ENCODE assay signal across 9 mouse cellular contexts in genomic region chr3:26331177-26332061, GRCm38 (mm10). TPM values are rescaled to one million over a fixed set of nuclear protein-coding genes. Genes with fewer than 3 reads are reported as not detected.
DNase-seq lines count a peak whose midpoint lies in the region; ATAC-seq and TF ChIP-seq lines count a peak whose summit lies in the region.
"Had no signal": no experiment of that assay in that cellular context is flagged by ENCODE, and none has a peak within 500 bp of the region (broad histone marks: within the 10 kb centered on the region; RNA-seq: fewer than 3 reads in every experiment).

No protein-coding gene starts in this region.

- no peaks in the 10 kb centered on the region for H3K36me3 ChIP-seq in kidney, adult 2 months (ENCODE audit: control insufficient read depth, insufficient read depth, low read length)
- no peaks in the 10 kb centered on the region for H3K36me3 ChIP-seq in forebrain, embryonic 13.5 days (ENCODE audit: poor library complexity, severe bottlenecking)
- no peaks in the 10 kb centered on the region for H3K36me3 ChIP-seq in midbrain, embryonic 10.5 days
- no peaks in the 10 kb centered on the region for H3K36me3 ChIP-seq in stomach, postnatal 0 days (ENCODE audit: control insufficient read depth, insufficient read depth, low read length)

- H3K27me3 ChIP-seq in kidney, adult 2 months (replicated peaks; ENCODE audit: control insufficient read depth, insufficient read depth, low read length): no peaks in the 10 kb centered on the region; the same call in 1 of the 2 replicates
- peaks cover 13% of the 10 kb centered on the region; the same call in 1 of the 2 replicates for H3K27me3 ChIP-seq in forebrain, embryonic 13.5 days
- peaks cover 70% of the 10 kb centered on the region for H3K27me3 ChIP-seq in midbrain, embryonic 10.5 days (ENCODE audit: low read depth, poor library complexity, severe bottlenecking)
- peaks cover 7% of the 10 kb centered on the region; the same call in 1 of the 2 replicates for H3K27me3 ChIP-seq in stomach, postnatal 0 days (ENCODE audit: control insufficient read depth, insufficient read depth, low read length)

- H3K9ac ChIP-seq in forebrain, embryonic 13.5 days: peak overlapping the region; percentile 77
- H3K9ac ChIP-seq in stomach, postnatal 0 days (ENCODE audit: low read length): peak overlapping the region; percentile 47

- 1% methylated on average over 60 of the region's 60 CpGs for WGBS in kidney, adult 2 months
- under 1% methylated on average over 59 of the region's 60 CpGs for WGBS in forebrain, embryonic 13.5 days
- under 1% methylated on average over 60 of the region's 60 CpGs for WGBS in midbrain, embryonic 10.5 days
- WGBS in stomach, postnatal 0 days: 1% methylated on average over 60 of the region's 60 CpGs

- peak; percentile 78 for ATAC-seq in forebrain, embryonic 13.5 days
- 0 out of 2 replicates have a peak, but pooled peaks have one; percentile 42 for ATAC-seq in stomach, postnatal 0 days (ENCODE audit: low FRiP score, low TSS enrichment)

- TF ChIP-seq CTCF in kidney, adult 2 months (conservative IDR thresholded peaks at IDR 0.05; ENCODE audit: insufficient read depth, insufficient read length, low read depth, low read length): no peak
- TF ChIP-seq CTCF in layer of hippocampus, adult 2 months (conservative IDR thresholded peaks at IDR 0.05): peak; percentile 35
- TF ChIP-seq CTCF in stomach, postnatal 0 days (IDR thresholded peaks at IDR 0.05; ENCODE audit: low read depth): peak; percentile 27

- no peak for TF ChIP-seq EP300 in stomach, postnatal 0 days (optimal IDR thresholded peaks at IDR 0.05)

- H3K9me3 ChIP-seq in forebrain, embryonic 13.5 days (replicated peaks): no peaks in the 10 kb centered on the region
- no peaks in the 10 kb centered on the region for H3K9me3 ChIP-seq in midbrain, embryonic 10.5 days (replicated peaks)
- no peaks in the 10 kb centered on the region for H3K9me3 ChIP-seq in stomach, postnatal 0 days (ENCODE audit: control insufficient read depth, low read length)

- no peak overlapping the region for H3K27ac ChIP-seq in kidney, adult 2 months (ENCODE audit: insufficient read depth, low read depth, low read length)
- H3K27ac ChIP-seq in forebrain, embryonic 13.5 days: peak overlapping the region; percentile 75
- H3K27ac ChIP-seq in layer of hippocampus, adult 2 months: peak overlapping the region; percentile 89
- peak overlapping the region; percentile 88 for H3K27ac ChIP-seq in midbrain, embryonic 10.5 days (replicated peaks)
- no peak overlapping the region for H3K27ac ChIP-seq in stomach, postnatal 0 days (replicated peaks)

- peak overlapping the region; percentile 94 for H3K4me2 ChIP-seq in forebrain, embryonic 13.5 days
- peak overlapping the region; percentile 65 for H3K4me2 ChIP-seq in stomach, postnatal 0 days (replicated peaks; ENCODE audit: low read depth)

- H3K4me3 ChIP-seq in kidney, adult 2 months (ENCODE audit: insufficient read depth, low read depth, low read length): peak overlapping the region; percentile 17; the same call in 1 of the 2 replicates
- H3K4me3 ChIP-seq in forebrain, embryonic 13.5 days: peak overlapping the region; percentile 70
- H3K4me3 ChIP-seq in layer of hippocampus, adult 2 months: peak overlapping the region; percentile 73
- peak overlapping the region; percentile 78 for H3K4me3 ChIP-seq in midbrain, embryonic 10.5 days
- peak overlapping the region; percentile 41 for H3K4me3 ChIP-seq in stomach, postnatal 0 days (ENCODE audit: low read depth, low read length)
- H3K4me3 ChIP-seq: megakaryocyte, embryonic 14.5 days had no signal

- no peaks in the 10 kb centered on the region for H3K4me1 ChIP-seq in kidney, adult 2 months (ENCODE audit: control insufficient read depth, insufficient read depth, low read length)
- peaks cover 12% of the 10 kb centered on the region for H3K4me1 ChIP-seq in forebrain, embryonic 13.5 days
- H3K4me1 ChIP-seq in midbrain, embryonic 10.5 days: peaks cover 23% of the 10 kb centered on the region
- no peaks in the 10 kb centered on the region for H3K4me1 ChIP-seq in stomach, postnatal 0 days (replicated peaks; ENCODE audit: control insufficient read depth, insufficient read depth)
- H3K4me1 ChIP-seq: megakaryocyte, embryonic 14.5 days had no signal

- no peak for DNase-seq in kidney, adult 2 months
- no peak for DNase-seq in kidney, adult 18-20 months
- DNase-seq in cerebellum, adult 11-12 months: peak; percentile 11
- peak; percentile 56 to 71 for DNase-seq in layer of hippocampus, adult 2 months (ENCODE audit: low spot score in 2 of 2)
- peak; percentile 70 for DNase-seq in midbrain, embryonic 10.5 days (ENCODE audit: low spot score)
- DNase-seq in stomach, postnatal 0 days (ENCODE audit: low spot score): peak; percentile 17
- no peak for DNase-seq in urinary bladder, postnatal 10 days (ENCODE audit: low spot score)

- TF ChIP-seq POLR2A in kidney, adult 2 months (IDR thresholded peaks at IDR 0.05; ENCODE audit: low read depth, low read length): no peak

RNA-seq across cellular contexts. Expression of gene Nlgn1, which starts 0.8 kb away (rescaled TPM):
- polyA plus RNA-seq in kidney, adult 2 months (2012; rRNA removed): 0.08 and 0.12 TPM in 2 replicates
- polyA plus RNA-seq in forebrain, embryonic 13.5 days (2015; fragmentation: Nextera tagmentation; extraction: Ambion mirVana): 13.4 and 13.9 TPM in 2 replicates
- 100 to 1,000 TPM; 108 to 116 TPM for total RNA-seq in layer of hippocampus, adult 2 months (2021)
- 1.9 and 2.4 TPM in 2 replicates for polyA plus RNA-seq in midbrain, embryonic 10.5 days (2016; fragmentation: Nextera tagmentation; extraction: Ambion mirVana)
- 0.41 and 0.62 TPM in 2 replicates for polyA plus RNA-seq in stomach, postnatal 0 days (2015; fragmentation: Nextera tagmentation; extraction: Ambion mirVana)

Comparison
In these comparisons a context has a peak if more than half of its experiments do, and no peak if none do; other contexts are left out.
1. DNase-seq: peak in cerebellum, adult 11-12 months (single experiment), layer of hippocampus, adult 2 months (2 of 2), midbrain, embryonic 10.5 days (single experiment) and stomach, postnatal 0 days (single experiment); none in kidney, adult 2 months (single experiment), kidney, adult 18-20 months (single experiment) and urinary bladder, postnatal 10 days (single experiment).
2. H3K27ac ChIP-seq: peak in forebrain, embryonic 13.5 days (single experiment), layer of hippocampus, adult 2 months (single experiment) and midbrain, embryonic 10.5 days (single experiment); none in kidney, adult 2 months (single experiment) and stomach, postnatal 0 days (single experiment).
3. H3K4me3 ChIP-seq: peak in every context shown above with its lines; median percentile 78 in midbrain, embryonic 10.5 days; 73 in layer of hippocampus, adult 2 months; 70 in forebrain, embryonic 13.5 days; 41 in stomach, postnatal 0 days; 17 in kidney, adult 2 months.